ENCODE assay signal across 8 mouse cellular contexts in genomic region chr11:117263096-117263808, GRCm38 (mm10).
DNase-seq lines count a peak whose midpoint lies in the region; ATAC-seq and TF ChIP-seq lines count a peak whose summit lies in the region.

No protein-coding gene starts in this region.

- H3K27ac ChIP-seq in lung, embryonic 14.5 days (ENCODE audit: low read depth): no peak overlapping the region
- H3K27ac ChIP-seq in neural tube, embryonic 11.5 days (ENCODE audit: low read depth, low read length): no peak overlapping the region

- no peak overlapping the region for H3K4me2 ChIP-seq in lung, embryonic 14.5 days
- H3K4me2 ChIP-seq in neural tube, embryonic 11.5 days (ENCODE audit: low read depth): no peak overlapping the region

- H3K4me1 ChIP-seq in lung, embryonic 14.5 days (ENCODE audit: insufficient read depth): peaks cover 19% of the 10 kb centered on the region
- H3K4me1 ChIP-seq in neural tube, embryonic 11.5 days (ENCODE audit: control insufficient read depth, insufficient read depth, low read length): peaks cover 13% of the 10 kb centered on the region; the same call in 1 of the 2 replicates

- peak; percentile 60 for DNase-seq in lung, embryonic 14.5 days
- no peak for DNase-seq in lung, postnatal 25 days (ENCODE audit: low spot score)
- DNase-seq in embryo, embryonic 9.5 days (ENCODE audit: extremely low spot score): peak; percentile 37
- peak; percentile 65 for DNase-seq in heart, postnatal 25 days (ENCODE audit: low spot score)
- DNase-seq in neural tube, embryonic 11.5 days (ENCODE audit: low spot score): peak; percentile 38
- no peak for DNase-seq in right cerebral cortex, postnatal 36 days (ENCODE audit: low spot score in 2 of 2)
- no peak for DNase-seq in left cerebral cortex, adult 8-10 months (ENCODE audit: low spot score in 2 of 2)
- no peak for DNase-seq in right cerebral cortex, adult 2 months (ENCODE audit: low spot score in 2 of 2)

- TF ChIP-seq CTCF in lung, embryonic 14.5 days (IDR thresholded peaks at IDR 0.05; ENCODE audit: low read depth): no peak

- no peaks in the 10 kb centered on the region for H3K27me3 ChIP-seq in lung, embryonic 14.5 days (ENCODE audit: insufficient read depth, low read length)
- H3K27me3 ChIP-seq in neural tube, embryonic 11.5 days (ENCODE audit: control insufficient read depth, insufficient read depth, low read length): no peaks in the 10 kb centered on the region

- no peak overlapping the region for H3K4me3 ChIP-seq in lung, embryonic 14.5 days (ENCODE audit: low read depth, low read length)
- no peak overlapping the region for H3K4me3 ChIP-seq in neural tube, embryonic 11.5 days (ENCODE audit: low read depth, low read length)

- H3K36me3 ChIP-seq in lung, embryonic 14.5 days (ENCODE audit: insufficient read depth): no peaks in the 10 kb centered on the region
- no peaks in the 10 kb centered on the region for H3K36me3 ChIP-seq in neural tube, embryonic 11.5 days (ENCODE audit: control insufficient read depth, insufficient read depth, low read length)

- H3K9me3 ChIP-seq in lung, embryonic 14.5 days (ENCODE audit: low read depth, low read length): no peaks in the 10 kb centered on the region
- H3K9me3 ChIP-seq in neural tube, embryonic 11.5 days (ENCODE audit: control insufficient read depth, low read length): no peaks in the 10 kb centered on the region

- intact Hi-C loops in heart, postnatal 25 days (cut with DNase I): no loop called here

- 45% methylated on average over 9 of the region's 9 CpGs for WGBS in lung, embryonic 14.5 days
- WGBS in neural tube, embryonic 11.5 days: 52% methylated on average over 9 of the region's 9 CpGs

- ATAC-seq in lung, embryonic 14.5 days (ENCODE audit: insufficient read depth): no peak
- no peak for ATAC-seq in neural tube, embryonic 11.5 days (ENCODE audit: insufficient read depth, low FRiP score, low TSS enrichment)

- no peak overlapping the region for H3K9ac ChIP-seq in lung, embryonic 14.5 days
- no peak overlapping the region for H3K9ac ChIP-seq in neural tube, embryonic 11.5 days (ENCODE audit: low read length)

Comparison
In these comparisons a context has a peak if more than half of its experiments do, and no peak if none do; other contexts are left out.
1. DNase-seq: peak in lung, embryonic 14.5 days (single experiment), embryo, embryonic 9.5 days (single experiment), heart, postnatal 25 days (single experiment) and neural tube, embryonic 11.5 days (single experiment); none in lung, postnatal 25 days (single experiment), right cerebral cortex, postnatal 36 days (0 of 2), left cerebral cortex, adult 8-10 months (0 of 2) and right cerebral cortex, adult 2 months (0 of 2).